Mouse (Mus musculus): Measurements from ENCODE around the gene Cacna2d2.

Gene Cacna2d2

DNA sequence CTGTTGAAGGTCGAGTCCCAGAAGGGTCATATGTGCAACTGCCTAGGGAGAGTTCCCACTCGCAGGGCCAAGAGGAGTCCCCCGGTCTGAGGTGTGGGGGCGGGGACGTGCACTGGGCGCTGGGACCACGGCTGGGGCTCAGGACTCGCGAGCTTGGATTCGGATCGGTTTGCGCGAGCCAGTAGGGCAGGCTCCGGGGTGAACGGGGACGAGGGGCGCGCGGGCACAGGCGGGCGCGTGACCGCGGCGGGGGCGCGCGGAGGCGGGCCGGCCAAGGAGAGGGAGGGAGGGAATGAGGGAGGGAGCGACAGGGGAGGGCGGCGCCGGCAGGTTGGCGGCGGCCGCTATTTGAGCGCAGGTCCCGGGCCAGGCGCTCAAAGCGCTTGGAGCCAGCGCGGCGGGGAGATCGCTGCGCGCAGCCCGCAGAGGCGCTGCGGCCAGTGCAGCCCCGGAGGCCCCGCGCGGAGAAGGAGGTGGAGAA lies at the start of gene Cacna2d2:
Gene Cacna2d2 (plus strand): TSS at position 122 of the 481 bp plus-strand sequence.
- DNase-seq (ENCODE audit: low read depth, low spot score) = no peak

DNA sequence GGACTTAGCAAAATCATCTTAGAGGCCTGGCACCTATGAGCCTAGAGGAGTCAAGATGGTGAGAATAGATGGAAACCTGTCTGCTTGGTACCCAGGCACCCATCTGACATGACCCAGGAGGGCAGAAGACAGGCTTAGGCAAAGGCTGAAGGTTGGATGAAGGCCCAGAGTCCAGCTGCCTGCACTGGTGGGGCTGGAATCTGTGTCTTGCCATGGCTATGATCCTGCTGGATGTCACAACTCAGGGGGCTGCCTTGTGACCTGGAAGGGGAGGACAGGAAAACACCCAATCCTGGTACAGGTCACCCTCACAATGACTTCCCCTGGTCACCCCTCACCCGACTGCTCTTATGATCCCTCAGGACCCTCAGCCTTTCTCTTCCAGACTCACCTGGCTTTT lies 44.6 kb upstream of the Cacna2d2 start:
- DNase-seq (ENCODE audit: low read depth, low spot score) = no peak

DNA sequence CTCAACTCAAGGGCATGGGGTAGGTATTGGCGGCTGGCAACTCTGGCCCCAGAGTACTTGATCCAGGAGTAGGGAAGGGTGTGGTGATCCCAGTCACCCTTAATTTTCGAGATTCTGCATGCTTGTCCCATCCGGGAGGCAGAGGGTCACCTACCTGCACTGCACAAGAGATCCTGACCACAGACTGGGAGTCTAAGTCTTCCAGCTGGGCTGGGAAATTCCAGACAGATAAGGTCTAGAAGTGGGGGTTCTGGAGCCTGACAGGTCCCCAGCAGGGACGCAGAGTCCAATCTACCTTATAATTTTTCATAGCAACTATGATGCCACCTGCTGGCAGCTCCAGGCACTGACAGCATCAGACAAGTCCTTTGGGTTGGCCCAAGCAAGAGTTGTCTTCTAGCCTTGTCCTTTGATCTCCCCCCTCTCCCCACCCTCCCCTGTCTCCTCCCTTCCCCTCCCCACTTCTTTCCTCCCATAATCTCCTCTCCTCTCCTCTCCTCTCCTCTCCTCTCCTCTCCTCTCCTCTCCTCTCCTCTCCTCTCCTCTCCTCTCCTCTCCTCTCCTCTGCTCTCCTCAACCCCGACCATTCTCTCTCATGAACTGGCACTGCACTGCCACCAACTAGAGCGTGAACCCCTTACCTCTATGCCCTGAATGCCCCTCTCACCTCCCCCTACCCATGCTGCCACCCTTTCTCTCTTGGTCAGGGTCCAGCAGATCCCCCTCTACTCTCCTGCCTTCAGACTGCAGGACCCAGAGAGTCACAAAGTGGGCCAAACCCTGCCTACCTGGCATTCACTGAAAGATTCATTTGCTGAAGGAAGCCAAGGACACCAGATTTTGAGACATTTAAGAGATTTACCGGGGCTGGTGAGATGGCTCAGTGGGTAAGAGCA lies 43.3 kb upstream of the Cacna2d2 start:
- DNase-seq (ENCODE audit: low read depth, low spot score) = peak; percentile 73

GRCm38 (mm10) chr9:107357651-107358050 lies 41.8 kb upstream of the Cacna2d2 start:
- DNase-seq (ENCODE audit: low read depth, low spot score) = peak; percentile 85

DNA sequence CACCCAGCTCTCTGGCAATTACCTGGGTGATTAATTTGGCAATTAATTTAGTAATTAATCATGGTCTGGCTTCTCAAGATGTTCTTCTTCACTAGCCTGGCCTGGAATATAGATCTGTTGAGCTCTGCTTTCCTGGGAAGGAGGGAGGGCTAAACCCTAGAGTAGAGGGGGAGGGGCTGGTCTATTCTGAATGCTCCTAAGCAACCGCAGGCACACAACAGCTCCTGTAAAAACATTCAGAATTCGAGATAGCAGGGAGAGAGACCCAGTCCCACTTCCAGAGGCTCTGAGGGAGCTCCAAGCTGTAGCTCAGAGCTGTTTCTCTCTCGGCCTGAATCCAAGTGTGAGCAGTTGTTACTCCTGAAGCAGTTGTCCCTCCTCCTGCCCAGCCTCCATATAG lies 38.4 kb upstream of the Cacna2d2 start:
- no peak for DNase-seq (ENCODE audit: low read depth, low spot score)

GRCm38 (mm10) chr9:107366644-107367043 lies 32.8 kb upstream of the Cacna2d2 start:
- DNase-seq (ENCODE audit: low read depth, low spot score) = peak; percentile 75

DNA sequence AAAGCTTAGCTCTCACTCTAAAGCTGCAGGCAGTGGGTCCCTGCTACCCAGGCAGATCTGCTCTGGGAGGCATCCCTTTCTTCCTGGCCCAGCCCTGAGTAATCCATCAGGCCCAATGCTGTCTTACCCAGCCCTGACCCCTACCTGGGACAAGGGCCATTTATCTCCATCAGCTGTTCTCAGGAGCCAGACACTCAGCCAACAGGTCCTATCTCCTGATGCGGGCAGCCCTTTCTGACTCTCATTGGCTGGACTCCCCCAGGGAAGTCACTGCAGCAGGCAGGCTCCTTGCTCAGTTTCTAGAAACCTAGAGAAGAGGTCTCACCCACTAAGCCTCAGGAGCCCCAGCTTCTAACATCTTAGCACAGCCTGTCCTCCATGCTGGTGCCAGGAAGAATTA lies 31.1 kb upstream of the Cacna2d2 start:
- DNase-seq (ENCODE audit: low read depth, low spot score) = no peak

GRCm38 (mm10) chr9:107369270-107370105 lies 29.9 kb upstream of the Cacna2d2 start:
- DNase-seq (ENCODE audit: low read depth, low spot score) = no peak

DNA sequence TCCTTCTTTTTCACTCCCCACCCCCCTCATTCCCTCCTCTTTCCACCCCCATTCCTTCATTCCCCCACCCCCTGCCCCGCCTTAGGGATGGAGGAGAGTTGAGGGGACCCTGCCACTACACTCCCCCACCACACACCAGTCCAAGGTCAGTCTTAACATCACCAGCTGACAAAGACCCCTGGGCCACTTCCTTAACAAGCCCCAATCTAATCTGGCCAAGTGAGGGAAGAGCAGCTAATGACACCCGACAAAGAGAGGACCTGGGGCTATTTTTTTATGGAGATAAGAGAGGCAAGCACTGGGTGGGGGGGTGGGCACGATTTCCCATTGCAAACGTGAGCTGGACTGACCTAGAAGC lies 29.3 kb upstream of the Cacna2d2 start:
- DNase-seq (ENCODE audit: low read depth, low spot score) = no peak

GRCm38 (mm10) chr9:107372441-107372840 lies 27.0 kb upstream of the Cacna2d2 start:
- no peak for DNase-seq (ENCODE audit: low read depth, low spot score)

GRCm38 (mm10) chr9:107374623-107375022 lies 24.8 kb upstream of the Cacna2d2 start:
- DNase-seq (ENCODE audit: low read depth, low spot score) = peak; percentile 30

DNA sequence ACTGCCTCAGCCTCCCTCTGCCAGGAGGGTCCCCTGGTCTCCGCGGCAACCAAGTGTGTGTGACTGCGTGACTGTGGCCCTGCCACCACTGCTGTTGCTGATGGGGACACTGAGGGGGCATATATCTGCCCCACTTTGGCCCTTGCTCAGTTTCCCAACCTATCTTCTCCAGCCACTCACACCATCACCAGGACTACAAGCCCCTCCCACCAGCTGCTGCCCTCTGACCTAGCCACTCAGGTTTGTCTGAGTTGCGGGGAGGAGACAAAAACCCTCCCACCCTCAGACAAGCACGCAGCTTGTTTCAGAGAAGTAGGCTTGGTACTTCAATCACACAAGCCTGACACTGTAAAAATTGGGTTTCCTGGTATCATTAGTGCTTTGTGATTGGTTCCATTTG lies 24.0 kb upstream of the Cacna2d2 start:
- no peak for DNase-seq (ENCODE audit: low read depth, low spot score)

GRCm38 (mm10) chr9:107377961-107378512 lies 21.4 kb upstream of the Cacna2d2 start:
- no peak for DNase-seq (ENCODE audit: low read depth, low spot score)

DNA sequence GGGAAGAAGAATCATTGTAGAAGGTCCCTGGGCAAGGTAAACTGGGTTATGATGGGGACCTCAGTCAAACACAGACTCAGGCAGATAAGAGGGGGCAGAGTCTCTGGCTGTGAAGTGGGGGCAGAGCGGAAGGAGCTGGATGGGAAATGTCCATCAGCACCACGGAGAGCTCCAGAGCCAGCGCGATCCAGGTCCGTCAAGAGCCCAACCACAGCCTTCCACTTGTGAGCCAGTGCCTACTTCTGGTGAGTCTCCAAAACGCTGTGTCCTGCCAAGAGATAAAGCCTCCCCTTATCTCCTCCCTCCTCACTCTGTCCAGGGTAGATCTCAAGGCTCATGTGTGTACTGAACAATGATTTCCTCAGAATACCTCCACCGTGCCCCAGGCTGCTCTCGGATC lies 17.7 kb upstream of the Cacna2d2 start:
- peak; percentile 33 for DNase-seq (ENCODE audit: low read depth, low spot score)

DNA sequence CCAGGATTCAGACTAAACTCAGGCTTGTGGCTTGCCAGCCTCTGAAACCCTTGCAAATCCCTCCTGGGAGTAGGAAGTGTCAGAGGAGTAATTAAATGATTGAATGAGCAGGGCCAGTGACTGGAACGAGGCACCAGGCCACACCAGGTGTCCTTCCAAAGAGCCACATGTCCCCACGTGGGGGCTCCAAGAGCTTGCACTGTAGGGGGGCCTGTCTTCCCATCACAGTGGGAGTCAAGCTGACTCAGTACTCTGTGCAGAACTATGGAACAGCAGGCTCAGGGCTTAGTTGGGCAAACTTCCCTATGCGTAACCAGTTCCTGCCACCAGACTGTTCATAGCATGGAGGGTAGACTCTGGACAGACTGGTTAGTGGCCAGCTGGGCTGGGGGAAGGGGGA lies 15.0 kb upstream of the Cacna2d2 start:
- no peak for DNase-seq (ENCODE audit: low read depth, low spot score)

DNA sequence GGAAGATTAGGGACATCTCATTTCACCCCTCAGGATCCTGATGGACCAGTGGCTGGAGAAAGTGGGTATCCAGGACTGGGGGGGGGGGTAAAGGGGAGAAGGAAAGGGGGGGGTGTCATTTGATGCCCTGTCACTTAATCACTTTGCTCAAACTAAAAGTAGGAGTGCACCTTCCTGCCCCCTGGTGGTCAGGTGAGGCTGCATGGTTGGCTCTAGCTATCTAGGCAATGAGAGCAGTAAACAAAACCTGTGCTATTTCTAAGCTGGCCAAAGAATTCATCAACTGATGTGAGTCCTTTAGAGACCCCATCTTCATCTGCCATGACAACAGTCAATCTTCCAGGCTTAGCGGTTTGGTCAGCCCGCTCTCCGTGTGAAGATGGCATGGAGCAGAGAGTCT lies 12.7 kb upstream of the Cacna2d2 start:
- DNase-seq (ENCODE audit: low read depth, low spot score) = no peak

DNA sequence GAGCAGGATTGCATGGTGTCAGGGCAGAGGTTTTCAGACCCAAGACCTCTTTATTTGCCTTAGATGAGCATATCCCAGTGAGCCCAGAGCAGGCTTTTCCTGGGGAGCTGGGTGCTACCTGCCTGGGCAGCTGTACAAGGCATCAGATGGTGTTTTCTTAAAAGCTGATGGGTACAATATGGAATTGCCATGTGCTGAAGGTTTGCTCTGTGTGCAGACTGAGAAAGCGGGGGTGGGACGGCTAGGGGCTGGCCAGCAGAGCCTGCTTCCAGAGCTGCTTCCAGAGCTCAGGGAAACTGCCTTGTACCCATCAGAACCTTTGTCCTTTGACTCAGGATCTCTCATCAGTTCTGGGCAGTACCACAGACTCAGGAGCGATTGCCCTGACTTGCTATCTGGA lies 11.7 kb upstream of the Cacna2d2 start:
- DNase-seq (ENCODE audit: low read depth, low spot score) = no peak

GRCm38 (mm10) chr9:107388263-107388662 lies 11.1 kb upstream of the Cacna2d2 start:
- DNase-seq (ENCODE audit: low read depth, low spot score) = no peak

DNA sequence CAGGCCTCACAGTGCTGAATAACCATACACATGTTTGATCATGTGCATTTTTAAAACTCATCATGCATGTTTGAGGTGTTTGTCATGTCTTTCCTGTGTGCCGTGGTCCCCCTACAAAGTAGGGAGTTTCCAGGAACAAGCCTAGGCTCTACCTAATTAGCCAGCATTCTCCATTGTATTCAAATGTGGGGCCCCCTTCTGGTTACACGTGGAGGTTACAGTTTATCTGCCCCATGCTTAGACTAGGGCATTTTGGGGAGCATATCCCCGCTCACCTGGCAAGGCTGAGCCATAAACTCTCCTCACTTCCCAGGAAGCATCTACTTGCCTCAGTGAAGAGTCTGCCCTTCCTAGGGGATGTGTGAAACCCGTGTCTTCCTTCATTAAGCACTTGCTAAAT lies 3.0 kb upstream of the Cacna2d2 start:
- DNase-seq (ENCODE audit: low read depth, low spot score) = no peak

GRCm38 (mm10) chr9:107398968-107399367 lies 444 bp upstream of the Cacna2d2 start:
- DNase-seq (ENCODE audit: low read depth, low spot score) = no peak

DNA sequence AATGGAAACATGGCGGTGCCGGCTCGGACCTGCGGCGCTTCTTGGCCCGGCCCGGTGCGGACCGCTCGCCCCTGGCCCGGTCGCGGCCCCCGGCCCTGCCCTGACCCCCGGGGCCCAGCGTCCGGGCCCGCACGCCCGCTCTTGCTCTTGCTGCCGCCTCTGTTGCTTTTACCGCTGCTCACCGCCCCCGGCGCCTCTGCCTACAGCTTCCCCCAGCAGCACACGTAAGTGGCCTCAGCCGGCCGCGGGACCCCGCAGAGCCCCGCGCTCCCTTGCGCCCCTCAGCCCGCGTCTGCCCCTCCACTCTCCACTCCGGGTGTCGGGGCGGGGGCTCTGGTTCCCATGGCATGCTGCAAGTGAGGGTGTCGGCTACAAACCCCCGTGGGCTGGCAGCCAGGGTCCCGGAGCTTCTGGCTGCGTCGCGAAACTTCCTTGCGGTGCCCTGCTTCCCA lies 674 bp downstream of the Cacna2d2 start:
- DNase-seq (ENCODE audit: low read depth, low spot score) = no peak

DNA sequence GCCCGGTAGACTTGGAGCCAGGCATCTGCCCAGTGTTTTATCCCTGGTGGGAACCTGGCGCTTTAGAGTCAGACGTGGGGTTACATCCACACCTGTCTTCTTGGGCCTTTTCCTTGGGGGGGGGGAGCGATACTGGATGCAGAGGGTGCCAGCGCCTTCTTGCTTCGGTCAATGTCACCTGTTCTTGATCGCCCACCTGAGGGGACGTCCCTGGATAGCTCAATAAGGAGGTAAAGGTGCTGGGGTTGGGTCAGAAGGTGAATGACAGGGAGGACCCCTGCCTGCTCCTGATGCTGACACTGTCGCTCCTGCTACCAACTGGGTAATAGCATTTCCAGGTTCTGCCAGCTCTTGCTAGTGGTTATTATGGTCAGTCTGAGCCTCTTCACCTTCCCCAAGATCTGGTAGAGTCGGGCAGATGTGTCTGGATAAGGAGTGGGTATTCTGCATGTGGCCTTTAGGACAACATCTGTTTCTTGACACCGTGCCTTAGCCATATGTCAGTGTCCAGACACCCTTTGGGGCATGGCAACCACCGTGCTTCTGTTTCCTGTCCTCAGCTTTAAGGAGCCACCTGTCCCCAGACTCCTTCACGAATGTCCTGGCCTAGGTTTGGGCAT lies 1.4 kb downstream of the Cacna2d2 start:
- no peak for DNase-seq (ENCODE audit: low read depth, low spot score)

Data from 3T3-L1 (cell line).